Mouse (Mus musculus): ENCODE measurements around the gene Bdkrb2. TPM values are rescaled to one million over a fixed set of nuclear protein-coding genes. Genes with fewer than 3 reads are reported as not detected.
A peak's percentile ranks its signal among the peaks of the same experiment; 100 is the strongest.

Bdkrb2 gene
- polyA plus RNA-seq, 1 experiment from 2014 or later, result 5.3 TPM

DNA sequence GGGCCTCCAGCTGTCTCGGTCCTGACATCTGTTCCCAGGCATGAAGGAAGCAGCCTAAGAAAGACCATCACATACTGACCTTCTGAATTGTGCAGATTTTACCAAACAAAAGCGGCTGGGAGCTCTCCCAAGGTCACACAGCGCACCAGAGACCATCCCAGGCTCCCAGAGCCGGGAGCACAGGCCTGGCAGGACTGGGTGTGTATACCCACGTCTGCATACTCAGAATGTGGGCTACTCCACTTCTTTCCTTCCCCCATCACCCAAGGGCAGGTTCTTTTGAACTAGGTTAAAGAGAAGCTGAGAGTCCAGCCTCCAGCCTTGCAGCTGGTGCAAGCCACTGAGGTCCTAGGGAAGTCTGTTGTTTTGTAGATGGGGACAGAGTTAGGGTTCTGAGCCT is 36.1 kb downstream of the Bdkrb2 start:
- H3K27me3 ChIP-seq (replicated peaks; ENCODE audit: control insufficient read depth, insufficient read depth, low read length), result no peaks in the 10 kb centered on the region
- H3K4me1 ChIP-seq (ENCODE audit: control insufficient read depth, insufficient read depth, low read length), result no peaks in the 10 kb centered on the region
- no peak overlapping the region for H3K9ac ChIP-seq (ENCODE audit: low read depth, low read length)
- no peaks in the 10 kb centered on the region for H3K36me3 ChIP-seq (ENCODE audit: control insufficient read depth, insufficient read depth, low read length)
- ATAC-seq, result no peak
- WGBS, result 44% methylated on average over 5 of the region's 5 CpGs
- H3K27ac ChIP-seq (ENCODE audit: low read length), result no peak overlapping the region
- H3K9me3 ChIP-seq (ENCODE audit: control insufficient read depth, low read length), result no peaks in the 10 kb centered on the region
- no peak overlapping the region for H3K4me3 ChIP-seq (ENCODE audit: low read length)
- H3K4me2 ChIP-seq (ENCODE audit: low read depth, low read length), result no peak overlapping the region

DNA sequence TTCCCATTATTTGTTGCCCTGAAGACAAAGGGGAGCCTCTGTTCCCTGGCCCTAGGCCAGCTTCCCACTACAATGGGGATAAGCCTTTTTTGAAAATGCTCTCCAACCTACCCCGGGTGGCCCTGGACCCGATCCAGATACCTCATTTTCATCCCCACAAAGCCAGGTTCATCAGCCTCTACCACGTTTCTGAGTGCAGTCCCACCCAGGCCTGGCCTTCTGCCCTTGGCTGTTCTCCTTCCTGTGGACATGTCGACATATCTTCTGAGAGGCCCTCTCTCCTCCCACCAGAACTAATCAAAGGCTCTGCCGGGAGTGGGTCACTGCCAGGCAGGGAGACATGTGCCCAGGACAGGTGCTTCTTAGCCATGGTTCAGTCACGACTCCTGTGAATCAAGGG is 38.6 kb downstream of the Bdkrb2 start:
- H3K36me3 ChIP-seq (ENCODE audit: control insufficient read depth, insufficient read depth, low read length), result no peaks in the 10 kb centered on the region
- no peaks in the 10 kb centered on the region for H3K27me3 ChIP-seq (replicated peaks; ENCODE audit: control insufficient read depth, insufficient read depth, low read length)
- no peak for ATAC-seq
- no peaks in the 10 kb centered on the region for H3K4me1 ChIP-seq (ENCODE audit: control insufficient read depth, insufficient read depth, low read length)
- 65% methylated on average over 6 of the region's 6 CpGs for WGBS
- H3K9ac ChIP-seq (ENCODE audit: low read depth, low read length), result no peak overlapping the region
- no peak overlapping the region for H3K27ac ChIP-seq (ENCODE audit: low read length)
- no peak overlapping the region for H3K4me3 ChIP-seq (ENCODE audit: low read length)
- no peak overlapping the region for H3K4me2 ChIP-seq (ENCODE audit: low read depth, low read length)
- H3K9me3 ChIP-seq (ENCODE audit: control insufficient read depth, low read length), result no peaks in the 10 kb centered on the region

DNA sequence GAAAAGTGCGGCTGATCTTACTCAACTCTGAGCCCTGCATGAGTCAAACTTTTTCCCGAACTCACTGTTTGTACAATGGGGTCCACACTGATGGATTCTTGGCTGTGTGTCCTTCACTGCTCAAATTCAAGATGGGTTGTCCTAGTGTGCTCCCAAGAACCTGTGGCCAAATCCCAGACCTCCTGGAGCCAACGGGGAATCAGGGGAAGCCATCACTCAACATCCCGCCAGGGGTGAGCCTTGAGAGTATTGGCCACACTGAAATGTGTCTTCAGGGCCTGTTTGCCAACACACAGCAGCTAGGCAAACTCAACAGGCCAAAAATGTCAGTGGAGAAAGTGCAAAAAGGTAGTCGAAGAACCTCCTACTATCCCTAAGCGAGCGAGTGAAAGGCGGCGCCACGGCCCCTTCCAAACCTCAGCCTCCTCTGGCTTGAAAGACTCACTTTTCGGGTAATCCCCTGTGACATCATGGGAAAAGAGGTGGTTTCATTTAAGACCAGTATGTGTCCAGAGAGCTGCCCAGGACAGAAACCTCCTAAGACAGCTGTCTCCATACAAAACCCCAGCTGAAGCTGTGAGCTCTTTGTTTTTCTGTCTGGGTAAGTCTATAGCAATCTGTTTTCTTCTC is 39.7 kb downstream of the Bdkrb2 start, which contains the start of gene Bdkrb1:
Gene Bdkrb1 (plus strand): TSS at position 505 of the 630 bp plus-strand sequence.
- Histone ChIP-seq H3K4me3 (ENCODE audit: low read length) (no peak within 1 kb of the TSS), H3K9me3 (ENCODE audit: control insufficient read depth, low read length) (no peaks in the 10 kb centered on the region), H3K4me2 (ENCODE audit: low read depth, low read length) (no peak within 1 kb of the TSS), H3K27ac (ENCODE audit: low read length) (no peak within 1 kb of the TSS), H3K36me3 (ENCODE audit: control insufficient read depth, insufficient read depth, low read length) (no peaks in the 10 kb centered on the region), H3K9ac (ENCODE audit: low read depth, low read length) (no peak within 1 kb of the TSS), H3K4me1 (ENCODE audit: control insufficient read depth, insufficient read depth, low read length) (no peaks in the 10 kb centered on the region), H3K27me3 (replicated peaks; ENCODE audit: control insufficient read depth, insufficient read depth, low read length) (no peaks in the 10 kb centered on the region)
- no peak for ATAC-seq
- WGBS, result 87% methylated on average over 11 of the region's 11 CpGs

DNA sequence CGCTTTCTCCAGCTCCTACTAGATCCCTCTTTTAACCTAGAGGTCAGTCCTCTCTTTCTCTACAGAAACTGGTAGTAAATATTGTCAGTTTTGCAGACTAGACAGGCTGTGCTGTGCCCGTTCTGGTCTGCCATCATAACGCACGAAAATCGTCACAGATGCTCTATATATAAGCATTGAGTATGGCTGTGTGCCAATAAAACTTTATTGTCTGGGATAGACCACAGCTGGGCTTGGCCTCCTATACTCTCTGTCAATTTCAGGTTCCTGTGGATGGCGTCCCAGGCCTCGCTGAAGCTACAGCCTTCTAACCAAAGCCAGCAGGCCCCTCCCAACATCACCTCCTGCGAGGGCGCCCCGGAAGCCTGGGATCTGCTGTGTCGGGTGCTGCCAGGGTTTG is 40.9 kb downstream of the Bdkrb2 start:
- no peaks in the 10 kb centered on the region for H3K4me1 ChIP-seq (ENCODE audit: control insufficient read depth, insufficient read depth, low read length)
- ATAC-seq, result no peak
- H3K4me3 ChIP-seq (ENCODE audit: low read length), result no peak overlapping the region
- no peak overlapping the region for H3K27ac ChIP-seq (ENCODE audit: low read length)
- no peaks in the 10 kb centered on the region for H3K36me3 ChIP-seq (ENCODE audit: control insufficient read depth, insufficient read depth, low read length)
- no peaks in the 10 kb centered on the region for H3K9me3 ChIP-seq (ENCODE audit: control insufficient read depth, low read length)
- H3K27me3 ChIP-seq (replicated peaks; ENCODE audit: control insufficient read depth, insufficient read depth, low read length), result no peaks in the 10 kb centered on the region
- no peak overlapping the region for H3K9ac ChIP-seq (ENCODE audit: low read depth, low read length)
- H3K4me2 ChIP-seq (ENCODE audit: low read depth, low read length), result no peak overlapping the region
- 73% methylated on average over 11 of the region's 11 CpGs for whole genome bisulfite sequencing

DNA sequence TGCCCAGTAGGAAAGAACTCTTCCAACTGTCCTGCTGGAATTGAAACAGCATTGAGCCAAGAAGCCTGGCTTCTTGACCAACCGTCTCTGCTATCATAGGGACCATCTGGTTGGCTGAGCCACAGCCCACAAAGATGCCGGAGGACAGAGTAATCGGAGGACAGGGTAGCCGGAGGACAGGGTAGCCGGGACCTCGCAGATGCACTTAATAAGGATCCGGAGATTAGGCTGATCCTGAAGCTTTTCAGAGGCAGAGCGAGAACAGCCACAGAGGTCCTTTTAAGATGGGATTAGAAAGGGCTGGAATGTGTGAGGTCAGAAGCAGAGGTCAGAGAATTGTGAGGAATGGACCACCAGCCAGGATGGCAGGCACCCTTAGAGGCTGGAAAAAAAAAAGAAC is 42.2 kb downstream of the Bdkrb2 start:
- Histone ChIP-seq H3K4me1 (ENCODE audit: control insufficient read depth, insufficient read depth, low read length) (no peaks in the 10 kb centered on the region), H3K36me3 (ENCODE audit: control insufficient read depth, insufficient read depth, low read length) (no peaks in the 10 kb centered on the region), H3K27me3 (replicated peaks; ENCODE audit: control insufficient read depth, insufficient read depth, low read length) (no peaks in the 10 kb centered on the region), H3K9me3 (ENCODE audit: control insufficient read depth, low read length) (no peaks in the 10 kb centered on the region), H3K27ac (ENCODE audit: low read length) (no peak overlapping the region), H3K4me3 (ENCODE audit: low read length) (no peak overlapping the region), H3K9ac (ENCODE audit: low read depth, low read length) (no peak overlapping the region), H3K4me2 (ENCODE audit: low read depth, low read length) (no peak overlapping the region)
- ATAC-seq, result no peak
- WGBS, result 51% methylated on average over 8 of the region's 8 CpGs

DNA sequence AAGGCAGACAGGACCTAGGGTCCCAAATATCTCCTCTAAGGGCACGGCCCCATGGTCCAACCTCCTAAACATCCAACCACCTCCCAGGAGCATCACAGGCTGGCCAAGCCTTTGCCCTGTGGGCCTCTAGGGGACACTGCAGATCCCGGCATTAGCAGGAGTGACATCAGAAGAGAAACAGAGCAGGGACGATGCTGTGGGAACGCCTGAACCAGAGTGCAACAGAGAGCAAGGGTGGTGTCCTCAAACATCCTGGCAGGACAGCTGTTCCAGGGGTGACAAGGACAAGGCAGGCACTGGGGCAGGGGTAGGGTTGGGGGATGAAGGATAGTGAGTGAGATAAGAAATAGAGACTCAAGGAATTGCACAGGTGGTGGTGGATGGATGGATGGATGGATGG is 43.9 kb downstream of the Bdkrb2 start:
- Histone ChIP-seq H3K9me3 (ENCODE audit: control insufficient read depth, low read length) (no peaks in the 10 kb centered on the region), H3K4me2 (ENCODE audit: low read depth, low read length) (no peak overlapping the region), H3K4me3 (ENCODE audit: low read length) (no peak overlapping the region), H3K9ac (ENCODE audit: low read depth, low read length) (no peak overlapping the region), H3K27ac (ENCODE audit: low read length) (no peak overlapping the region), H3K36me3 (ENCODE audit: control insufficient read depth, insufficient read depth, low read length) (no peaks in the 10 kb centered on the region), H3K4me1 (ENCODE audit: control insufficient read depth, insufficient read depth, low read length) (peaks cover 9% of the 10 kb centered on the region; the same call in 1 of the 2 replicates), H3K27me3 (replicated peaks; ENCODE audit: control insufficient read depth, insufficient read depth, low read length) (no peaks in the 10 kb centered on the region)
- no peak for ATAC-seq
- 70% methylated on average over 4 of the region's 4 CpGs for whole genome bisulfite sequencing

DNA sequence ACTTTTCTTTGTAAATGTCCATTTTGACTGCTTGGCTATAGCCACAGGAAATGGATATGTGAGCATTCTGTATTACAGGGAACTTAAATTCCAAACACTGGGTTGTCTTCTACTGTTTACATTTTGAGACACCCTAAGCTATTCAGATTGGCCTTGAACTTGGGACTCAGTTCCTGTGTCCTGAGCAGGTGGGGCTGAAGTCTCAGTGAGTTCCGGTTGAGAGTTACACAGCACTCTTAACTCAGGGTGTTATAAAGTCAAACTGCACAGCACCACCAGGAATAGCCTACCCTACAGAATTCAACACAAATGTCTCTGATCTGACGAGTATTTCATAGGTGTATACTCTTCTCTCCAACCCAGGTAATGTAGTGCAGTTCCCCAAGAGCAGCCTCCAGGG is 48.0 kb downstream of the Bdkrb2 start:
- H3K4me1 ChIP-seq (ENCODE audit: control insufficient read depth, insufficient read depth, low read length), result peaks cover 11% of the 10 kb centered on the region; the same call in 1 of the 2 replicates
- H3K27me3 ChIP-seq (replicated peaks; ENCODE audit: control insufficient read depth, insufficient read depth, low read length), result no peaks in the 10 kb centered on the region
- ATAC-seq, result peak; percentile 71
- WGBS, result 71% methylated on average over 2 of the region's 2 CpGs
- H3K9ac ChIP-seq (ENCODE audit: low read depth, low read length), result no peak overlapping the region
- H3K4me2 ChIP-seq (ENCODE audit: low read depth, low read length), result no peak overlapping the region
- peak overlapping the region; percentile 38 for H3K27ac ChIP-seq (ENCODE audit: low read length)
- no peak overlapping the region for H3K4me3 ChIP-seq (ENCODE audit: low read length)
- no peaks in the 10 kb centered on the region for H3K9me3 ChIP-seq (ENCODE audit: control insufficient read depth, low read length)
- no peaks in the 10 kb centered on the region for H3K36me3 ChIP-seq (ENCODE audit: control insufficient read depth, insufficient read depth, low read length)

DNA sequence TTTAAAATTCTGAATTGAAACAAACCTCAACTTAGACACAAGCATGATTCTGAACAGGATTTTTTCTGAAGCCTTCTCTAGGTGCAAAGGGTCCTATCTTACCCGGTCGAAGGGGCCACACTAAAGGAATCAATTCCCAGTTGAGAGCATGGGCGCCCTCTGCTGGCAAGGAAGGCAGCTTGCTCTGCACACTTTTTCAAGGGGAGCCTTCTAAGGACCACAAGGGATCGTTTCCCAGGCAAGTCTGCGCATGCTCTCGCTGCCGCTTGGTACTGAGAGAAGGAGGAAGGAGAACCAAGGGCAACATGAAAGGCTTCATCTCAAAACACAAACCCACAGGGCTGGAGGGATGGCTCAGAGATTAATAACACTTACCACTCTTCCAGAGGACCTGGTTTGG is 48.7 kb downstream of the Bdkrb2 start:
- Histone ChIP-seq H3K27me3 (replicated peaks; ENCODE audit: control insufficient read depth, insufficient read depth, low read length) (no peaks in the 10 kb centered on the region), H3K9me3 (ENCODE audit: control insufficient read depth, low read length) (no peaks in the 10 kb centered on the region), H3K36me3 (ENCODE audit: control insufficient read depth, insufficient read depth, low read length) (no peaks in the 10 kb centered on the region), H3K4me3 (ENCODE audit: low read length) (no peak overlapping the region), H3K4me2 (ENCODE audit: low read depth, low read length) (no peak overlapping the region), H3K4me1 (ENCODE audit: control insufficient read depth, insufficient read depth, low read length) (peaks cover 11% of the 10 kb centered on the region; the same call in 1 of the 2 replicates), H3K9ac (ENCODE audit: low read depth, low read length) (no peak overlapping the region), H3K27ac (ENCODE audit: low read length) (no peak overlapping the region; the same call in 1 of the 2 replicates)
- ATAC-seq, result 0 out of 2 replicates have a peak, but pooled peaks have one; percentile 28
- WGBS, result 16% methylated on average over 7 of the region's 7 CpGs

DNA sequence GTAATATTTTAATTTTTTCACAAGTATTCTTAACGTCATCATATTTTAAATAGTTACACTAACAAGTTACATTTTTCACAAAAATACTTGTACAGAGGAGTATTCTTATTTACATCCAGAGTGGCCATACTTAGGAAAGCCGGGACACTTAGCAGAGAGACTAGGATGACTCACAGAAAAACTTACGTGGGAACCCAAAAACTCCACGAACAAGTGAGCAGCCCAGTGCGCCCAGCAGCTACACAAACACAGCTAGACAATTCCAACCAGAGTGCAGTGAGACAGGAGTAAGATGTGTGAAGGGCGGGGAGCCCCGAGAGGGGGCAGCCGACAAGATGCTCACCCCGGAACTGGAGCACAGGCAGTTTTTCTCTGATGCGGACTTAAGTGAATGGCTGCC is 50.5 kb downstream of the Bdkrb2 start:
- ATAC-seq, result no peak
- no peaks in the 10 kb centered on the region for H3K9me3 ChIP-seq (ENCODE audit: control insufficient read depth, low read length)
- 86% methylated on average over 10 of the region's 10 CpGs for WGBS
- no peak overlapping the region for H3K27ac ChIP-seq (ENCODE audit: low read length)
- H3K27me3 ChIP-seq (replicated peaks; ENCODE audit: control insufficient read depth, insufficient read depth, low read length), result no peaks in the 10 kb centered on the region
- H3K4me3 ChIP-seq (ENCODE audit: low read length), result no peak overlapping the region
- H3K4me1 ChIP-seq (ENCODE audit: control insufficient read depth, insufficient read depth, low read length), result peaks cover 11% of the 10 kb centered on the region; the same call in 1 of the 2 replicates
- no peak overlapping the region for H3K9ac ChIP-seq (ENCODE audit: low read depth, low read length)
- H3K4me2 ChIP-seq (ENCODE audit: low read depth, low read length), result no peak overlapping the region
- H3K36me3 ChIP-seq (ENCODE audit: control insufficient read depth, insufficient read depth, low read length), result no peaks in the 10 kb centered on the region

DNA sequence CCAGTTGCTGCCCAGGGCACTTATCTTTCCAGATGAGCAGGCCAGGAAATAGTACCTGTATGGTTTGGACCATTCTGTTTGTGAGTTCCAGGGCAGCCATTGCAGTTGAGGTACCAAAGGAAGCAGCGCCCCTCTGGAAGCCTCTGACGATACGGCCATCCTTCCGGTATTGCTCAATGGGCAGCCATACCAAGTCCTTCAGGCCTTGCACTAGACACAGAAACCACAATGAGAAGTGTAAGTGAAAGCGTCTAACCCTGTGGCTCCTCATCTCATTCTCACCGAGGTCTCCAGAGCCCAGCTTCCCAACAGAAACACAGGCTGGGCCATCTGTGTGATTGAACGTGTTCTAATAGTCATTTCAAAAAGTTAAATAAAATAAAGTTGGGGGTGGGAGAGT is 59.0 kb downstream of the Bdkrb2 start:
- no peaks in the 10 kb centered on the region for H3K4me1 ChIP-seq (ENCODE audit: control insufficient read depth, insufficient read depth, low read length)
- H3K4me3 ChIP-seq (ENCODE audit: low read length), result no peak overlapping the region
- no peak overlapping the region for H3K27ac ChIP-seq (ENCODE audit: low read length)
- no peak for ATAC-seq
- no peaks in the 10 kb centered on the region for H3K27me3 ChIP-seq (replicated peaks; ENCODE audit: control insufficient read depth, insufficient read depth, low read length)
- H3K9ac ChIP-seq (ENCODE audit: low read depth, low read length), result no peak overlapping the region
- 93% methylated on average over 7 of the region's 7 CpGs for WGBS
- H3K4me2 ChIP-seq (ENCODE audit: low read depth, low read length), result no peak overlapping the region
- H3K36me3 ChIP-seq (ENCODE audit: control insufficient read depth, insufficient read depth, low read length), result peaks cover 33% of the 10 kb centered on the region
- H3K9me3 ChIP-seq (ENCODE audit: control insufficient read depth, low read length), result no peaks in the 10 kb centered on the region

Data from intestine, embryonic 16.5 days (tissue).